Mouse (Mus musculus) liver (tissue): Measurements from ENCODE around the gene Tcea2.

ENCODE experiments used
- DNase-seq: peaks from one replicate; pipeline ENCODE4 v3.0.0-alpha.2; 2020; ENCODE audit warnings: mixed read lengths

The Tcea2 gene

DNA sequence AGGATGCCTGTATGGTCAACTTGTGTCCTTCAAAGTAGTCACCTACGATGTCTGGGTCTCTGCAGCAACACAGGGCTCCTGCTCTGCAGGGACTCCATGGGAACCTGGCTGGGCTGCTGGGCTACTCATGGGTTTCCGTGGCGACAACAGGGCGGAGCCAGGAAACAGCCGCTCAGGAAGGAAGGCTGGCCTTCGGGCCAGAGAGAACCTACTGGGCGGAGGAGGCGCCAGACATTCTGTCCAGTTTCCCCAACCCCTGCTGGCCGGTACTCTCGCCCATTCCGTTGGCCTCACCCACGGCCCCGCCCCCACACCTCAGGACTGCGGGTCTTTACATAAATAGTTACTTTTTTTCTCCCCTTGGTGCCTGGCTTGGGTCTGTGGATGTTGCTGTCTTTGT is 4.7 kb upstream of the Tcea2 start:
- peak; percentile 58 for DNase-seq

DNA sequence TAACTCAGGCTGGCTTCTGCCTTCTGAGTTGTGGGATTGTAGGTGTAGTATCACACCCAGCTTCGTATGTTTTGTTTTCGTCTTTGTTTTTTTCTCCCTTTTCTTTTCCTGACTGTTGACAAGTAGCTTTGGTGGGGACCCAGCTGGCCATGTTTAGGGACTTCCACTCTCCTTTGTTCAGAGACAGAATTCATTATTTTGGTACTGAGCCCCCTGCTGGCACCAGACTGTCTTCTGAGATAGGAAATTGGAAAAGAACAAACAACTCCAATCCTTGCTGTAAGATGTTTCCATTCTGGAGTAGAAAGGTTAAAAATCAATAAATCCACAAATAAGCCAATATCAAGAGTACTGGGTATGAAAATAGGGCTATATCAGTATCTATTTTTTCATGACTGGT is 3.7 kb upstream of the Tcea2 start:
- DNase-seq, result no peak

DNA sequence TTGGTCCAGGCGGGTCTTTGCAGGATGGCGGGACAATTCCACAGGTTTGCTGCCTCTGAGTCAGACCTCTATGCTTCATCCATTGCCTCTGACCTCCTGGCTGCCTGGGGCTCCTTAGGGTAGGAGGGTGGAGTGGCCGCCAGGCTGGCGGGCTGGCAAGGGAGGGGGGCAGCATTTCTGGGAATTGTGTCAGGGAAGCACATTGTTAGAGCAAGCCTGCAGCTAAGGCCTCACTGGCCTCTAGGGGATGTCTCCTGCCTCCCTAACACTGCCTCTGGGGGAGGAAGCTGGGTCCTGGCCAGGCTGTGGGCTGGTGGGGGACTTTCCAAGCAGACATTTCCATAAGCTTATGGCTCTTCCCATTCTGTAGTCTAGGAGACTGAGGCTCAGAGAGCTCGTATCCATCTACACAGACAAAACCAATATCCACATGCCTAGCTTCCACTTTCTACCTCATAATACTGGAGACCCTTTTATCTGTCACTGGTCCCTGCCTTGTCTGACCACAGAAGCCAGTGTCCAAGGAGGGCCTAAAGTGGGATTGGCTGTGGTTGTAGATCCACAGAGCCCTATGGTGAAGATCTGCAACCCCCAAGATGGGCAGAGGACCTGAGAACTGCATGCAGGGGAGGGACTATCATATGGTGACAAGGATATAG is 2.9 kb upstream of the Tcea2 start:
- no peak for DNase-seq

DNA sequence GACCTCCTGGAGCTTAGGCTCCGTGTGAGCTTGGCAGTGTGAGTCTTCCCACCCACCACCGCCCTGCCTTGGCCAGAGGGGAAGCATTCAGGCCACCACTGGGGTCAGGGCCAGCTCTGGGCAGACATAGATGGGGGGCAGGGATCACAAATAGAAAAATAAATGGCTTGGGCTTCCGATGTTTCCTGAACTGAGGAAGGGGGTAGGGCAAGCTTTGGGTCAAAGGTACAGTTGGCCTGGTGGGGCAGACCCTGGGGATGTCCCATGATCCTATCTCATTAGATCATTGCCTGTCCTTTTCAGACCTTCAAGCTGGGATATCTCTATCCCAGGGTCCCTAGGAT is 2.4 kb upstream of the Tcea2 start:
- DNase-seq, result no peak

DNA sequence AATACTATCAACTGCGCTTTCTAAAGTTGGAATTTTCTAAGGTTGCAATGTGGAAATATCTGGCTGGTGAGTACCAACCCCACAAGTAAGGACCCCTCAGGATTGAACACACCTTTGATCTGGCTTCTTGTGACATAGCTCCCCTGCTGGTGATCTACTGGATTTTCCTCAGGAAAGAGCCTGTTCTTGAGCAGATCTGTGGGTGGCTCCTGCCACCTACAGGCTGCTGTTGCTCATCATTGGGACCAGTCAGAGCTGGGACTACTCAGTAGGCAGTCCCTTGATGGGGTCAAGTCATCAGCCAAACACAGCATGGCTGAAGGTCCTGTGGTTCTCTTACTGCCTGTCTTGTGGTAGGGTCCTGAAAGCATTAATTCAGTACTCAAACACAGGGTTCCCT is 1.3 kb upstream of the Tcea2 start:
- peak; percentile 72 for DNase-seq

DNA sequence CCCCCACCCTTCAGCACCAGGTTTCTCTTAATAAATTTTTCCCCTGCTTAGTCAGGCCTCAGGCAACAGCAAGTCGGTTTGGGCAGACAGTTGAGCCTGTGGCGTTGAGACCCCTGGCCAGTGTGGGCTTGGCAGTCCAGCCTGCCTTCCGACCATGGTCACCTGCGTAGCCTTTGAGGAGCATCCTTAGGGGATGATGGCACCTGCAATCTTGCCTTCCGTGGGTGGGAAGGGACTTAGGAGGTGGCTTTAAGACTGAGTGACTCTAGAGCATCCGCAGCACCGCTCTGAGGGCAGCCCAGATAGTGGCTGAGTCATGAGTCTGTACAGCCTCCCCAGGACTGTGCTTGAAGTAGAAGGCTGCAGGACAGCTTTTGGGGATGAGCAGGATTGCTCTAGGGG is 607 bp downstream of the Tcea2 start:
- DNase-seq, result no peak

DNA sequence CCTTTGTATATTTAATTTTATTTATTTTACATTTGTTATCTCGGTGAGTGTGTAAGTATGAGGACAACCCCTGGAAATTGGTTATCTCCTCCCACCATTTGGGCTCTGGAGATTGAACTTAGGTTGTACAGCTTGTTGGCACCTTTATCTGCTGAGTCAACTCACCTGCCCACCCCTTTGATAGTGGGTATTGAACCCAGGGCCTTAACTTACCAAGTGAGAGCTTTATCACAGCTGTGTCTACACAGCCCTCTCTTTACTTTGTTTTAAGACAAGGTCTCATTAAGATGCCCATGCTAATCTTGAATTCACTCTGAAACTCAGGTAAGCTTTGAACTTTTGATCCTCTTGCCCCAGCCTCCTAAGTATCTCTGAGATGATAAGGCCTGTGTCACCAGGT is 1.9 kb downstream of the Tcea2 start:
- DNase-seq, result no peak

DNA sequence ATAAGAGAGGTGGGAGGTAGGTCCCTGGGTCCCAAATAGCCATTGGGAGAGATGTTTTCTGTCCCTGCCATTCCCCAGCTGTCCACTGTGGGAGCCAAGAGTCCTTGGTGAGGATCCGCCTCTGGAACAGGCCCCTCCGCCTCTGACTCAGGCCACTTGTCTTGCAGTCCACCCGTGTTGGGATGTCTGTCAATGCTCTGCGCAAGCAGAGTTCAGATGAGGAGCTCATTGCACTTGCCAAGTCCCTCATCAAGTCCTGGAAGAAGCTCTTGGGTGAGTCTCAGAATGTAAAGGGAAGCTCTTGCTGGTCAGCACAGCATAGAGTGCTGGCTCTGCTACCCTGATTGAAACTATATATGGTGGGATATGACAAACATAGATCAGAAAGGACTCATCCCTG is 3.3 kb downstream of the Tcea2 start:
- DNase-seq, result no peak

DNA sequence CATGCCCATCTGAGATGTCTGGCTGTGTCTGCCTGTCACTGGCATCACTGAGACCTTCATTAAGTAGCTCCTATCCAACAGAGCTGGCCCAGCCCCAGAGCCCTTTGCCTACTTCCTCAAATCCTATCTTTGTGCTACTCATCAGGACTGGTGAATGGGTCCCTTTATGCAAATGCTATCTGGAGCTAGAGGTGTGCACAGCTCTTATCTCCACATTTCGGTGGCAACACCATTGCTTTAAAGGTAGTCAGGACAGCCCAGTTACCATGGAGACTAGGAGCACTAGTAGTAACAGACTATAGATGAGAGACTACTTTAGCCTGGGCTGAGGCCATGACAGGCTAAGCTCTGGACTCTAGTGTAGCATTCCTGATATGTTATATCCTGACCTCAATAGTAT is 4.6 kb downstream of the Tcea2 start:
- DNase-seq, result no peak

DNA sequence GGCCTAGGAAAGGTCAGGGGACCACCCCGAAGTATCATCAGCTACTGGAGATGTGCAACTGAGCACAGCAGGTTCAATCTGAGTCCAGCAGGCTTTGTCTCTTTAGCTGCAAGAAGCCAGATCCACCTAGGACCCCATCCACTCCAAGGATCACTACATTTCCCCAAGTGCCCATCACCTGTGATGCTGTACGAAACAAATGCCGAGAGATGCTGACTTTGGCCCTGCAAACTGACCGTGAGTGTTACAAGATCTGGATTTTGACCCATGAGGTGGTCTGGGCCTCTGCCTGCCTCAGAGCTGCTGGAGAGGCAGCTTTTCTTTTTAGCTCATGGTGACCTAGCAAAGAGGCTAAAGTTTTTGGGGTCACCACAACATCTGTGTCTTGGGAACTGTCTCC is 5.6 kb downstream of the Tcea2 start:
- no peak for DNase-seq

DNA sequence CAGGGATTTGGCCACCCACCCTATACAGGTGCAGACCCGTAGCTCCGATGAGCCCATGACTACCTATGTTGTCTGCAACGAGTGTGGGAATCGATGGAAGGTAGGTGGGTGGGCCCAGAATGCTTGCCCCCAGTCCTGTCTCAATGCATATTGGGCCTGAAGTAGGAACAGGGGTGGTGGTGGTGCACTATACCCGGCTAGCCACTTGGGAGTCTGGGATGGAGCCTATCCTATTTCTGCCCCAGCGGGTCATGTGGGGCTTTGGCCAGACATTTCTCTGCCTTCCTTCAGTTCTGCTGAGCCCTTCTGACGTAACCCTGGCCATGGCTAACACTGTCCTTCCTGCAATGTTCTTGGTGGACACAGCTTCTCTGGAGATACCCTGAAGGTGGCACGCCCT is 7.5 kb downstream of the Tcea2 start:
- no peak for DNase-seq

DNA sequence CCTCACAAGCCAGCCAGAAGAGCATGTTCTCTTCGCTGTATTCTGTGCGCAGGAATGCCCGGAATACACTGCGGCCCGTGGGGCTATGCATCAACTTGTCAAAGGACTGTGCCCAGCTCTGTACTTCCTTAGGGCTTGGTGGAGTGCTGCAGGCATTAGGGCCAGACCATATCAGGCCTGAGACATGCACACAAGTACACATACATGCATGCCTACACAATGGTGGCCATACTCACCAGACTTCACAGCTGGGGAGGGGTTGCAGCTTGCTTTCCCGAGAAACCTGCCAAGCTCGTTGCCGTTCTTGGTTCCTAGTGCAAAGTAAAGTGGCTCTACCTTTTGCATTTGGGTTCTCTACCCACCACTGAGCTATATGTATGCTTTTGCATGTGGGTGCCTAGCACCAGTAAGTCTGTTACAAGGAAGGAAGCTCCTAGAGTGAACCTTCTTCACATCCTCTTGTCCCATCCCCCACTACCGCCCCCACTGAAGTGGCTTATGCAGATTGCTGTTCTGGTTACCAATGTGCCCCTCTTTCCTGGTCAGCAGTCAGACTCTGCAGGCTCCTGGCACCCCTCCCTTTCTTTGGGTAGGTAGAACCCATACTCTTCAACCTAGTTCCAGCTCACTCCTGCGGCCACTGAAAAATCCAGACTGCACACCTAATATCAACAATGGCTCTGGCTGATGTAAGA is 9.5 kb downstream of the Tcea2 start:
- no peak for DNase-seq

DNA sequence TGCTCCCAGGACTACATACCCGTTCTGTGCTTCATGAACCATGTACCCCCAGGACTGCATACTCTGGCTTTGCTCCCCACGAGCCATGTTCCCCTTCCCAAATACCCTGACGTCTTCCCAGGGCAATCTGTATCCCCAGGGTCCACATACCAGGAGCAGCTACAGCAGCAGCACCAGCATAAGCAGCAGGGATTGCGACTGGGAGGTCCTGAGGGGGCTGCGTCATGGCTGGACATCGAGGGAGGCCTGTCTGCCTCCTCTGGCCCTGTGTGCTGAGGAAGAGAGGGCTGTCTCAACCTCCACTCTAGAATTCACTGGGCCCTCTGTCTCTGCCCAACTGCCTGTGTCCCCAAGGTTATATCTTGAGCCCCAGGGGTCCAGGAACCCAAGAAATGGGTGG is 11.0 kb downstream of the Tcea2 start:
- DNase-seq, result no peak

DNA sequence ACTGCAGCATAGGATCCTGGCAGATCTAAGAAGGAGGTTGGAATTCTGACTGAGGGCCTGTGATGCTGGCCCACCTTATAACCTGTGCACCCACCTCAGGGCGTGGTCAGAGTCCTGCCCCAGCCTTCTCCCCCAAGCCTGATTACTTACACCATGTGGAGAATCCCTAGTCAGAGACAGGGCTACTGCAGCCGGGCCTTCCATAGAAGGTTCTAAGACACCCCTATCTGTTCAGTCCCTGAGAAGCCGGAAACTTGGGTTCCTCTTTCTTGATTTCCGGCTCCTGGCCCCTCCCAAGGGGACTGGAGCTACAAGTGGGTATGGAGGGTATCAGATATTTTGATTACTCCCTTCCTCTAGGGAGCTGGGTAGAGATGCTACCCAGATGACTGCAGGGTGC is 11.5 kb downstream of the Tcea2 start:
- no peak for DNase-seq

DNA sequence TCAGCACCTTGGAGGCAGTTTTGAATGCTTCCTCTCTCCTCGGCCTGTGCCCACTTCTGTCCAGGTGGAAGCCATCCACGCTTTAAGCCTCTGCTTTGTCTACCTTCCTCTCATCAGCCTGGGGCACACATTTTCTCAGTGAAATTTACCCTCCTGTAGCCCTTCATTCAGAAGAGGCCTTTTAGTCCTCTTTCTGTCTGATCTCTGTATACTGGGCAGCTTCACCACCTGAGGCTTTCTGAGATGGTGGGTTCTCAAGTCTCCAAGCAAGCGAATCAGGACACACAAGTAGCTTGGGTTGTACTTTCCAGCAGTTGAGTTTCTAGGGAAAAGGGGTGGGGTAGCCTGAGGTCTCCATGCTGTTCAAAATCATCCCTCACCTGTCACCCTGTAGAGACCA is 12.2 kb downstream of the Tcea2 start:
- DNase-seq, result no peak

DNA sequence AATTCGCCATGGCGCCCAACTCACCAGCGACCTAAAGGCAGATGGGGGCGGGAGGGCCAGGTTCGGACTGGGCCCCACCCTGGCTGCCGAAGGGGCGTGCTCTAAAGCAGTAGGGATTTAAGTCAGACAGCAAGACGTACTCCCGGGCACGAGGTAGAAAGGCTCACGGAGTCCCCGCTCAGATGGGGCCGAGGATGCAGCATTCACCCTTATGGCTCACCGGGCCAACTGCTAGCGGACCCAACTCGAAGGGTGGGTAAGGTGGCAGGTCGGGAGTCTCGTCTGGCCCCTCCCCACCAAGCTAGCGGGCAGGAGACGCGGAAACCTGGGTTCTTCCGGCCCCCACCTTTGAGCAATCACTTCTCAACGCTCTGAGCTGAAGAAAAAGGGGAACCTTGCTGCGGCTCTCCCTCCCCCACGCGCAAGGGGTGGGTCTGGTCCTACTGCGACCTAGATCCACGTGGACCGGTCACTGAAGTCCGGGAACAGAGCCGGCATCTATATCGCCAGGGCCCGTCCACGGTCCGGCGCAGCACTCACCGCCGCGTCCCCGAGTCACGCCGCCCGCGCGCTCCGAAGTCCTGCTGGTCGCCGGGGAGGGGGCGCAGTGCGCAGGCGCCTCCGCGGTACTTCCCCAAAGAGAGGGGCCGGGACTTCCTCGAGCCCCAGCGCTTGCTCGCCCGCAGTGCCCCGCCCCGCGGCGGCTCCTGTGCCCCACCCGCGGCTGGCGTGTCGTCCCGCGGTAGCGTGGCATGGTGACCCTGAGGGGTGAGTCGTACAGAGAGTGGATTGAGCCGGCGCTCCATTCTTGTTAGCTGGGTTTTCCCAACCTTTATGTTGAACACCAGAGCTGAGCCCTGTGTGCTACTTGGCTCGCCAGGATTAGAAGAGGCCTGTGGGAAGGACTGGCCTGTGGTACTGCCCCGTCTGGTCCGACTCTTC is 13.5 kb downstream of the Tcea2 start, which contains the start of gene Rgs19:
Rgs19 (minus strand) TSS at position 639 of the 942 bp plus-strand sequence.
- peak; percentile 74 for DNase-seq

DNA sequence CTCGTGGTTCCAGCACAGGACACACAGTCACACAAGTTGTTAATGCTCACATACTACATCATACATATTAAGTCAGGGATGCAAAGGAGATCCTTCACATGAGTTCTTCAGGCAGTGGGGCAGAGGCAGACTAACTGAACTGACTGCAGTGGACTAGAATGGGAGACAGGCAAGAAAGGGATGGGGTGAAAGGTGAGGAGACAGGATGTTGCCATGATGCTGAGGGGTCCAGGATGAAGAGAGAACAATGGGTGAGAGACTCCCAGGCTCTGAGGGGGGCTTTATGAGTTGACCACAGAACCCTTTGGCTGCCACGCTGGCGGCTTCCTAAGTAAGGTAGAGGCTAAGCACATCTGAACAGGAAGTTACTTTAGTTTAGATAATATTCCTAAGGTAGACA is 14.5 kb downstream of the Tcea2 start:
- DNase-seq, result no peak

DNA sequence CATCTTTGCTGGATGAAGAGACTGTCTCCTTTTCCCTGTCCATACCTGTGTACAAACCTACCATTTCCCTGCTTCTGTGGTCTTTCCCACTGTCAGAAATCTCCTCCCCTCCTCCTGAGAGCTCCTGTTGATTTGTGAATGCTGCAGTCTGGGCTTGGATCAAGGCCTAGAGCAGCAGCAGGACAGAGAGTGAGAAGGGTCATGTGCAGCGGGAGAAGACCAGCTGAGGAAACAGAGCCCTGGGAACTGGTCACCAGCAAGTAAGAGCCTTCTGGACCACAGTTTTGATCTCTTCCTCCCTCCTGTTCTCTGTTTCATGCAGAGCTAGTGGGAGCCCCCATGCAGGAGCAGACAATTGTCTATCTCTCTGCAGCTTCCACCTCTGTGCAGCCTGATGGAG is 15.7 kb downstream of the Tcea2 start:
- no peak for DNase-seq

DNA sequence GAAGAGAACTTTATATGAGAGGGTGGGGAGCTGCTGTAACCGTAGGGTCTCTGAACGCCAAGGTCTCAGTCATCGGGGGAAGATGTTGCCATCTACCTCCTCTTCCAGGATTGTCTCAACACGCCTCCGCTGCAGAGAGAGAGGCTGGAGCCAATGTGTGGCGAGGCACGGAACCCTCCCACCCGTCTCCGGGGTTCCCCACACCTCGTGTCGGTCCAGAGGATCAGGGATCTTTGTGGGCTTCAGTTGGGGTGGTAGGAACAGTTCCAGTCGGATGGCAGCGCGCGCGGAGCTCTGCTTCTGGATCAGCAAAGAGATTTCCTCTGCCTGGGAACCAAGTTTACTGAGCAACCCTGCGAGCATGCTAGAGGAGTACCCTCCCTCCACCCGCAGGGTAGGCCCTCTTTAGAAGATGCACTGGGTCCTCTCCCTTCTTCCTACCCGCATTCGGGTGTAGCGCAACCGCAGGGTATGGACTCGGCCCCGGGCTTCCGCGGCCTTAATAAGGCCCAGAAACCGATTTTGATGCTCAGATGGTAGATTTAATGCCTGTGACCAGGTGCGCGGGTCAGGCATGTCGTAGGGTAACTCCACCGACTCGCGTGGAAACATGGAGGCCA is 16.8 kb downstream of the Tcea2 start:
- DNase-seq, result no peak

DNA sequence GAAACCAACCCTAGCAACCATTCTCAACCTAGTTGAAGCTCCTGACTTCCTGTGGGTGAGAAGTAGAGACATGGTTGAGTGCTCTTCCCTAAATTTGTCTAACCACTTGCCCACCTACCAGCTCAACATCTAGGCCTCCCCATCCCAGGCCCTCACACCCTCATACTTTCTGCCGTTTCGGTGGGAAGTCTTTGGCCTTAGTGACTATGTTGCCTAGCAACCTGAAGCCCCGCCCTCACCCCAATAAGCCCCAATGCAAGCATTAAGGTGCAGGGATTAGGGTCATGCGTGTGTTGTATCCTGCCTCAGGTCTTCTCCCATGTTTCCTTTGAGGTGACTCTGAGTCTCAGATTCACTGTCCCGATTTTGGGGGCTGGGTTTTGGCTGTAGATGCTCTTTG is 18.1 kb downstream of the Tcea2 start, which contains the start of gene Lkaaear1:
Lkaaear1 (minus strand) TSS at position 202 of the 400 bp plus-strand sequence.
- DNase-seq, result no peak

DNA sequence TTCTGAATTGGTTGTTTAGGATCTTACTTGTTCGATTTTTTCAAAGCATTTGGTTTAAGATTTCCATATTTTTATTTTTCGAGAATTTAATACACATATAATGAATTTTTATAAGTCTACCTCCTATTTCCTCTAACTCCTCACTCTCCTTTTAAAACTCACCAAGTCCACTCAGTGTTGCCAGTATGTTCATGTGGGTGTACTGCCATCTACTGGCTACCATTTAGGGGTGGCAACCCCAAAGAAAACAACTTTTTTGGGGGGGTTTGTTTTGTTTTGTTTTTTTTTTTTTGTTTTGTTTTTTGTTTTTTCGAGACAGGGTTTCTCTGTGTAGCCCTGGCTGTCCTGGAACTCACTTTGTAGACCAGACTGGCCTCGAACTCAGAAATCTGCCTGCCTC is 26.6 kb downstream of the Tcea2 start:
- DNase-seq, result no peak

DNA sequence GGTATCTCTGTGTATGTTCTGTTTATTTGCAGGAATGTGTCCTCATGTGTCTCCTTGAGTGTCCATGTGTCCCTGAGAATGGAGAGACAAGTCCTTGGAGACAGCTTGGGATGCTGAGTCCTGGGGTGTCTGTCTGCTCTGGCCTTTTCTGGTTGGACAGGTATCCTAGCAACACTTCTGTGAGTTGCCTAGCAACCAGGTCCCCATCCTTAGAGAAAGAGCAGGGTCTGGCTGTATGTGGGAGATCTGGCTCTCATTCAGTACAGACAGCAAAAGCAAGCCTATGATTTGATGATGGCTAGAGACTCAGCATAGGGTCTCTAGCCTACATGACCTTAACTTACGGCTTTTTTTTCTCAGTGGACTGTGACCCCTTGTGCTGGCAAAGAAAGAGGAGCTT is 33.6 kb downstream of the Tcea2 start:
- no peak for DNase-seq

DNA sequence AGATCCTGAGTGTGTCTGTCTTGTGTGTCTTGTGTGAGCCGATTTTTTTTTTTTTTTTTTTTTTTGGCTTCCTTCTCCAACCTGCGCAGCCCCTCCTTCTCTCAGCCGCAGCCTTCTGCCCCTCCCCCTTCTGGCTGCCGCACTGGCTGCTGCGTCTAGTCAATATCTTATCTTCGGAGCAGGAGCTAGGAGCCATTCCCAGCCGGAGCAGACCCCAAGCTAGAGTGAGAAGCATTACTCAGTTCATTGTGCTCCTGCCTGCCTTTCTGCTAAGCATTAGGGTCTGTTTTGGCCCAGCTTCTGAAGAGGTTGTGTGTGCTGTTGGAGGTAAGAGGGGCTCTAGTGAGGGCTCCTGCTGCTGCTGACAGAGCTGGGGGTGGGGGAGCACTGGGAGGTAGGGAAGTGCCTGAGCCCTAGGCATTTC is 34.8 kb downstream of the Tcea2 start, which contains the start of gene Oprl1:
Oprl1 (plus strand) TSS at position 114 of the 424 bp plus-strand sequence.
- peak; percentile 43 for DNase-seq
